Mouse (Mus musculus) limb, embryonic 12.5 days (tissue): ENCODE data around the gene Cdk5rap2. TPM values are rescaled to one million over a fixed set of nuclear protein-coding genes. Genes with fewer than 3 reads are reported as not detected.

Experiments used
- ATAC-seq: fragments of 200-750 bp; cut with Nextera tagmentation; 2 replicates; pipeline ENCODE4 v1.8.0; 2017; ENCODE audit warnings: low read depth, moderate TSS enrichment; ENCODE audit not compliant: insufficient number of reproducible peaks, insufficient read depth, low FRiP score, low TSS enrichment
- H3K27ac ChIP-seq: fragments of 300-500 bp; sonication (generic); 2 replicates; pipeline ENCODE4 v1.5.1; 2016; ENCODE audit warnings: mild to moderate bottlenecking, moderate library complexity
- H3K27me3 ChIP-seq: fragments of 300-500 bp; sonication (generic); 2 replicates; pipeline ENCODE4 v1.6.1; 2016; ENCODE audit warnings: mild to moderate bottlenecking, moderate library complexity
- H3K36me3 ChIP-seq: fragments of 300-500 bp; sonication (generic); 2 replicates; pipeline ENCODE4 v1.6.1; 2016; ENCODE audit warnings: mild to moderate bottlenecking, moderate library complexity
- H3K4me1 ChIP-seq: fragments of 300-500 bp; sonication (generic); replicated peaks from 2 replicates; pipeline ENCODE4 v1.6.1; 2016
- H3K4me2 ChIP-seq: fragments of 300-500 bp; sonication (generic); 2 replicates; pipeline ENCODE4 v1.6.1; 2016; ENCODE audit warnings: mild to moderate bottlenecking, moderate library complexity
- H3K4me3 ChIP-seq: fragments of 300-500 bp; sonication (generic); replicated peaks from 2 replicates; pipeline ENCODE4 v1.5.1; 2016; ENCODE audit warnings: mild to moderate bottlenecking
- H3K9ac ChIP-seq: fragments of 300-500 bp; sonication (generic); replicated peaks from 2 replicates; pipeline ENCODE4 v1.6.1; 2016; ENCODE audit warnings: mild to moderate bottlenecking, moderate library complexity
- H3K9me3 ChIP-seq: fragments of 300-500 bp; sonication (generic); 2 replicates; pipeline ENCODE4 v1.6.1; 2016; ENCODE audit warnings: mild to moderate bottlenecking, moderate library complexity
- WGBS: fragments of 180-500 bp; shearing (Covaris S2); methylation state at CpG from one replicate; pipeline ENCODE4 v1.1.7; 2016; 5-methylcytosine and 5-hydroxymethylcytosine counted together
- polyA plus RNA-seq: library from polyadenylated mRNA; unstranded; fragments of >200 nt; fragmentation: Nextera tagmentation; extraction: Ambion mirVana; gene quantifications from 2 replicates; pipeline ENCODE4 v1.2.1, GENCODE M21; 2016

Gene Cdk5rap2
- polyA plus RNA-seq, 1 experiment from 2014 or later, result 33.7 TPM

DNA sequence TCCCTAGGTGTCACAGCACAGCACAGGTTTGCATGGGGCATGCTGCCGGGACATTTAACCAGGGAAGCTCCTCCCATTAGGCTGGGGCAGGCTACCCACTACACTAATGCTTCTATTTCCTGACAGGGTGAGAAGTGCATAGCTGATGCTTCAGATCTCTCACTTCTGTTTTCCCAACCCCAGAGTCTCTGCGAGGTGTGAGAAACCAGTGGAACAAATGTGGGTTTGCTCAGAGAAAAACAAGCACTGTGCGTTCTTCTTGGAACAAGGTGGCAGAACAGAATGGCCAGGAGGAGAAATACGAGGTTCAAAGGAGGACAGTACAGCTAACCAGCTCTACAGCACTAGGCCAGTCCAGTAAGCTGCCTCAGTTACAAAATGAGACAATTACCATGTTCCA is 106.4 kb downstream of the Cdk5rap2 start:
- Histone ChIP-seq H3K9me3 (no peaks in the 10 kb centered on the region), H3K27me3 (no peaks in the 10 kb centered on the region), H3K4me3 (no peak overlapping the region), H3K27ac (no peak overlapping the region), H3K36me3 (peaks cover 69% of the 10 kb centered on the region), H3K9ac (no peak overlapping the region), H3K4me2 (no peak overlapping the region), H3K4me1 (no peaks in the 10 kb centered on the region)
- WGBS, result 53% methylated on average over 4 of the region's 4 CpGs
- no peak for ATAC-seq

DNA sequence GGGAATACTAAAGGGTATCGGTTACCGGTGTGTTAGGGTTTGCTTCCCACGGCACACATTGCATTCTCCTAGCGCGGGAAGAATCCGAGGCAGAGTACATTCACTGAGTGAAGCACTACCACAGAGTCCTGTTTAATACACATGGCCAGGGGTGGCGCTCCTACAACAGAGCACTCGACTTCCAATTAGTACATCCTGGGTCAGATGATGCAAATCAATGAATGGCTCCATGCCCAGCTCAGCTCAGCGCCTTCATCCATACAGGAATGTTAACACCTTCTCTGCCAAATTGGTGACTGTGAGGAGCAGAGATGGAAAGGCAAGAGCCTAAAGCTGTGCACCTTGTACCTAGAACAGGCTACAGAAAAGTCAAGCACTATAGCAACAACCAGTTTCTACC is 109.1 kb downstream of the Cdk5rap2 start:
- Histone ChIP-seq H3K9ac (no peak overlapping the region), H3K4me2 (no peak overlapping the region), H3K9me3 (no peaks in the 10 kb centered on the region), H3K36me3 (peaks cover 76% of the 10 kb centered on the region), H3K27me3 (no peaks in the 10 kb centered on the region), H3K4me1 (no peaks in the 10 kb centered on the region), H3K4me3 (no peak overlapping the region), H3K27ac (no peak overlapping the region)
- WGBS, result 93% methylated on average over 9 of the region's 9 CpGs
- no peak for ATAC-seq

DNA sequence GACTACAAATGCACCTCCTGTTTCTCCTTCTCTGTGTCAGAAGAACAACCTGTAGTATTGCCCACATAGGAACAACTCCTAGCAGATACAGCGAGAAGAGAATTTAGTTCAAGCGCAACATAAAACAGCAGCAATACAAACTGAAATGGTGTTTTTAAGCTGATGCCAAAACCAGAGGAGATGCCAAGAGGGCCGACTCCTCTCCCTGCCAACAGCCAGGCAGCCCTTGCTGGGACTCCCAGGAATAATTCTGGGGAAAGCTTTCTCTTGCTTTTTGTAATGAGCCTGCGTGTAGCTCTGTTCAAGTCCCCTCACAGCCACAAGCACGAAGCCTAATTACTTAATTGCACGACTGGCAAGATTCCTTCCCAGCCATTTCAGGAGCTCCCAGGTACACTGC is 120.9 kb downstream of the Cdk5rap2 start:
- Histone ChIP-seq H3K27me3 (no peaks in the 10 kb centered on the region), H3K9ac (no peak overlapping the region), H3K27ac (no peak overlapping the region), H3K9me3 (no peaks in the 10 kb centered on the region), H3K4me1 (peaks cover 10% of the 10 kb centered on the region), H3K4me3 (no peak overlapping the region), H3K36me3 (peaks cover 60% of the 10 kb centered on the region), H3K4me2 (no peak overlapping the region)
- WGBS, result 80% methylated on average over 6 of the region's 6 CpGs
- ATAC-seq, result no peak

DNA sequence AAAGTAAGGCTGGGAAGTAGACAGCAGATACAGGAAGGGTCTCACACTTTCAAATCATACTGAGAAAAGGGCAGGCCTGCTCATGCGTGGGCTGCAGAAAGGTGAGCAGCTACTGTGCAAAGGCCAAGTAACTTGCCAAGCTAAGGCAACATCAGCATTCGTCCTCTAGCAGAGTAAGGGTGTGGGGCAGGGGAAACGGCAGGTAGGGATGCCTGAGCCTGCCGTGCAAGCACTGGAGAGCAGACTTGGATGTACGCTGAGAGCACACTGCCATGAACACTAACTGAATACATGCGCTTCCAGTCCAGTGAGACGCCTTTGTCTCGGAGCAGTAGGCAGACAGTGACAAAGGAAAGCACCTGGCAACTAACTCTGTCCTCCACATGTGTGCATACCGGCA is 127.1 kb downstream of the Cdk5rap2 start:
- H3K36me3 ChIP-seq, result peaks cover 76% of the 10 kb centered on the region
- WGBS, result 94% methylated on average over 9 of the region's 9 CpGs
- ATAC-seq, result no peak

DNA sequence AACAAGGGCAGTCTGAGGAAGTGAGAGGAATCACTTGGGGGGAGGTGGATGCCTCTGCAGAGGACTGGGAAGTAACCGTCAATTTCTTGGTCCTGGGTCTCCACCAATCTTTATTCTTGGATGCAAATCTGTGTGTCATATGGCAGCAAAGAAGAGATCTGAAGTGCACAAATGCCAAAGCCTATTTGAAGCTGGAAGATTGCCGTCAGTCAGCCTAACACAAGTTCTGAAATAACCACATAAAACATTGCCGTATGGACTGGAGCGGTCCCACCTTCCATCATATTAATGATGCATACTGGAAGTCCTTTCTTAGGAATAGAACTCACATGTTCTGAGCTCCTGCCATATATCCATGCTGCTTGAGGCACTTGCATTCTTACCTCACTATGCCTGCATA is 131.4 kb downstream of the Cdk5rap2 start:
- H3K36me3 ChIP-seq, result peaks cover 73% of the 10 kb centered on the region

More for the DNA sequence above, 127.1 kb downstream of the Cdk5rap2 start:
- Histone ChIP-seq H3K9ac (no peak overlapping the region), H3K4me2 (no peak overlapping the region), H3K4me3 (no peak overlapping the region), H3K4me1 (0 out of 2 replicates have a peak, but pooled peaks cover 4% of the 10 kb centered on the region), H3K27ac (no peak overlapping the region), H3K9me3 (no peaks in the 10 kb centered on the region), H3K27me3 (no peaks in the 10 kb centered on the region)

DNA sequence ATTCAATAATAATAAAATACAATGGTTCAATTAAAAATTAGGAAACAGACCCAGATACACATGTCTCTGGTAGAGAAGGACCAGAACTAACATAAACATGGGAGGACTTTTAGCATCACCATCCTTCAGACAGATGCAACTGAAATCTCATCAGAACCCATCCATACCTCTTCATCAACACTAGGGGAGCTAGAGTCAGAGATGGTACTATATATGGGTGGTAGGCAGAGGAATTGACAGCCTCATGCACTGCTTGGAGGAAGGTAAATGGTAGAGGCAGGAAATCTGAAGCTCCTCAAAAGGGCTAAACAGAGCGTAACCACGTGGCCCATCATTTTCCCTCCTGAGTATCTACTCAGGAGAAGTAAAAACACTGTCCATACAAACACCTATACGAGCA is 132.2 kb downstream of the Cdk5rap2 start:
- Histone ChIP-seq H3K27ac (no peak overlapping the region), H3K27me3 (no peaks in the 10 kb centered on the region), H3K4me3 (no peak overlapping the region), H3K4me2 (no peak overlapping the region), H3K4me1 (no peaks in the 10 kb centered on the region), H3K9me3 (no peaks in the 10 kb centered on the region), H3K36me3 (peaks cover 70% of the 10 kb centered on the region), H3K9ac (no peak overlapping the region)
- 94% methylated on average over 3 of the region's 3 CpGs for WGBS
- ATAC-seq, result no peak

More for the DNA sequence above, 131.4 kb downstream of the Cdk5rap2 start:
- no peak overlapping the region for H3K27ac ChIP-seq
- WGBS, result 97% methylated on average over 4 of the region's 4 CpGs
- H3K9ac ChIP-seq, result no peak overlapping the region
- no peaks in the 10 kb centered on the region for H3K27me3 ChIP-seq
- H3K4me2 ChIP-seq, result no peak overlapping the region
- no peak overlapping the region for H3K4me3 ChIP-seq
- H3K4me1 ChIP-seq, result no peaks in the 10 kb centered on the region
- no peak for ATAC-seq
- no peaks in the 10 kb centered on the region for H3K9me3 ChIP-seq

DNA sequence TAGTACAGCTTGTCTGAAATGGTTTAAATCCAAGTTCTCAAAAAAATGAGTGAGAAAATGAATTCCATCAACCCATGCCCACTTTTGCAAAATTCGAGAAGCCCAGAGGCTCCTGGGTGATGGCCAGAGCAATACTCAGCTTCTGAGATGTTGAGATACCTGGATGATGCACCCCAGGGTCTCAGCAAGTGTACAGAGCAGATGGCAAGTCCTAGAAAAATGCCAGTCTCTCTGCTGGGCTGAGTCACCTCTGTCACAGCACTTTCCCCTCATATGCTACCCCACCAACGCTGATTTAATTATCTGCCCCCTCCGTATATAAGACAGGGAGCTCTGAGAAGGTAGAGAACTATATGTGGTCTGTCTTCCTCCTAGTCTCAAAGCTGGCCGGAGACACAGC is 137.3 kb downstream of the Cdk5rap2 start:
- Histone ChIP-seq H3K27ac (no peak overlapping the region), H3K4me1 (no peaks in the 10 kb centered on the region), H3K9me3 (no peaks in the 10 kb centered on the region), H3K36me3 (peaks cover 65% of the 10 kb centered on the region), H3K4me2 (no peak overlapping the region), H3K27me3 (no peaks in the 10 kb centered on the region), H3K4me3 (no peak overlapping the region), H3K9ac (no peak overlapping the region)
- 83% methylated on average over 4 of the region's 4 CpGs for WGBS
- no peak for ATAC-seq

DNA sequence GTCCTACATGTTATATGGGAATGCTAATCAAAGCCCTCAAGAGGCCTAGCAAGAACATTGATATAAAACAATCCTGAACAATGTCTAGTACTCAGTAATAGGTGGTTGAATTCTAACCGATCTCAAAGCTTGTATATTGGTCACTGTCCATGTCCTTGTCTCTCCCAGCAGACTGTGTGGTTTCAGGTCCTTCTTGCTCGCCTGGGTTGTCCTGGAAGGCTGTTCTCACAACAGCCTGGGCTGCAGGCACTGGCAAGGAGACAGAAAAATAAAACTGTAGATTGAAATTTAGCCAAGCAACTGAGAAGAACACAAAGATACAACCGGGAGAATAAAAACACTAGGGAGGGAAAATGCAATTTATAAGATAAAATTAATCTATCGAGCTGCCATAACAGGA is 137.7 kb downstream of the Cdk5rap2 start:
- Histone ChIP-seq H3K27me3 (no peaks in the 10 kb centered on the region), H3K9me3 (no peaks in the 10 kb centered on the region), H3K36me3 (peaks cover 69% of the 10 kb centered on the region), H3K4me2 (no peak overlapping the region), H3K27ac (no peak overlapping the region), H3K4me1 (no peaks in the 10 kb centered on the region), H3K9ac (no peak overlapping the region), H3K4me3 (no peak overlapping the region)
- ATAC-seq, result no peak
- 90% methylated on average over 4 of the region's 4 CpGs for WGBS

DNA sequence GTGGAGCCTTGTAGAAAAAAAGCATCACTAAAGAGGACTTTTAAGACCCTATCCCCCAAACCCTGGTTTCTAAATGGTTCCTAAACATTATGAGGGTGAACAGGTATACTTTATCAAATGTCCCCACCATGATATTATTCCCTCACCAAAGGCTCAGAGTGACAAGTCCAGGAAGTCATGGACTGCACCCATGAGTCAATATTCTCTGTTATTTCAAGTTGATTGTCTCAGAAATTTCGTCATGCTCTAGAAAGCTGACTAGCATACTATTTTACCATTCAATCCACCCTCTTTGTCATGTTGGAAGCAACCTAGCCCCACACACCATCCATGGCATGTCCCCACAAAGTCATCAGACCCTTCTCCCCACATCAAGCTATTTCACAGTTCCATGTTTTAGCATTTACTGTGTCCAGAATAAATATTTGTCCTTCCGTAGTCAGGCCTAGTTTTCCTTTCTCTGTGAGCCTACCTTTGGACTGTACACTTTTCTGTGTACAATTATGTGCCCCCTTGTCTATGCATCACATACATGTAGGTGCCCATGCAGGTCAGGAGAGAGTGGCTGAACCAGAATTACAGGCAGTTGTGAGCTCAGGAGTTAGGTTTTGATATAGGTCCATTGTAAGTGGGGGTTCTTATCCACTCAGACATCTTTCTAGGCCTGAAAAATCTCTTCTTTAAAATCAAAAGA is 142.9 kb downstream of the Cdk5rap2 start:
- H3K4me1 ChIP-seq, result no peaks in the 10 kb centered on the region
- H3K36me3 ChIP-seq, result peaks cover 78% of the 10 kb centered on the region
- no peak overlapping the region for H3K27ac ChIP-seq
- no peak for ATAC-seq
- no peaks in the 10 kb centered on the region for H3K27me3 ChIP-seq
- H3K9ac ChIP-seq, result no peak overlapping the region
- no peak overlapping the region for H3K4me3 ChIP-seq
- H3K9me3 ChIP-seq, result no peaks in the 10 kb centered on the region
- 85% methylated on average over 2 of the region's 2 CpGs for WGBS
- no peak overlapping the region for H3K4me2 ChIP-seq

DNA sequence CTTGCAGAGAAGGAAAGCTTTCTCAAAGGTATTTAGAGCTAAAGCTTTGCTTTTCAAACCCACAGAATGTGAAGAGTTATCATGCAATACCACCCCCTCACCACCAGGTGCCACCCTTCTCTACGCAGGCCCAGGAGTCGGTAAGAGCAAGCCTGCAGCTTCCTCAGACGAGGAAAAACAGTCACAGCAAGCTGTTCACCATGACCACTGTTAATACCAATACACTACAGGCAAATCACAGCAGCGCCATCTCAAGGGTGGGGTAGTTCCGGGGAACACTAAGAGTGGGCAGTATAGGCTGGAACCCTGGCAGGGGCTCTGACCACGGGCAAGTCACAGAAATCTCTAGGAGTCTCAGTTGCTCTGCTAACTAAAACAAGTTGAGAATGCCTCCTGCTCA is 145.0 kb downstream of the Cdk5rap2 start:
- ATAC-seq, result no peak
- H3K4me1 ChIP-seq, result no peaks in the 10 kb centered on the region

DNA sequence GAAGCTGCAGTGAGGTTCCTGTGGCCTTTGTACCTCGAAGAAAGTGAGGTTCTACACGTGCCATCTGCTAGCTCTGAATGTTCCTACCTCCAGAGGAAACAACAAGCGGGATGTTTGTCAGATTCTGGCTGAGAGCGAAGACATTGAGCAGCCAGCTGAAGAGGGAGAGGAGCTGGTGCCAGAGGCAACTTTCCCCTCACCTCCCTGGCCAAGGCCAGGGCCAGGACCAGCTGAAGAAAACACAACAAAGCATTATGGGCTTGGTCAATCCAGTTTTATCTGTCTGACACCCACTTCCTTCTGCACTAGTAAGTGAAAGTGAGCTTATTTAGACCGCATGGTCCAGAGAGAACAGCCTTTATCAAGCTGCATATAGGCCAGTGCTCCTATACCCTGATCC is 147.4 kb downstream of the Cdk5rap2 start:
- no peak overlapping the region for H3K27ac ChIP-seq
- ATAC-seq, result no peak
- H3K4me3 ChIP-seq, result no peak overlapping the region
- peaks cover 75% of the 10 kb centered on the region for H3K36me3 ChIP-seq
- no peaks in the 10 kb centered on the region for H3K4me1 ChIP-seq
- H3K9me3 ChIP-seq, result no peaks in the 10 kb centered on the region
- H3K27me3 ChIP-seq, result no peaks in the 10 kb centered on the region
- no peak overlapping the region for H3K4me2 ChIP-seq
- H3K9ac ChIP-seq, result no peak overlapping the region
- WGBS, result 87% methylated on average over 5 of the region's 5 CpGs

More for the DNA sequence above, 145.0 kb downstream of the Cdk5rap2 start:
- H3K9me3 ChIP-seq, result no peaks in the 10 kb centered on the region
- no peak overlapping the region for H3K27ac ChIP-seq
- H3K4me3 ChIP-seq, result no peak overlapping the region
- H3K9ac ChIP-seq, result no peak overlapping the region
- 73% methylated on average over 6 of the region's 6 CpGs for WGBS
- H3K4me2 ChIP-seq, result no peak overlapping the region
- peaks cover 76% of the 10 kb centered on the region for H3K36me3 ChIP-seq
- no peaks in the 10 kb centered on the region for H3K27me3 ChIP-seq

DNA sequence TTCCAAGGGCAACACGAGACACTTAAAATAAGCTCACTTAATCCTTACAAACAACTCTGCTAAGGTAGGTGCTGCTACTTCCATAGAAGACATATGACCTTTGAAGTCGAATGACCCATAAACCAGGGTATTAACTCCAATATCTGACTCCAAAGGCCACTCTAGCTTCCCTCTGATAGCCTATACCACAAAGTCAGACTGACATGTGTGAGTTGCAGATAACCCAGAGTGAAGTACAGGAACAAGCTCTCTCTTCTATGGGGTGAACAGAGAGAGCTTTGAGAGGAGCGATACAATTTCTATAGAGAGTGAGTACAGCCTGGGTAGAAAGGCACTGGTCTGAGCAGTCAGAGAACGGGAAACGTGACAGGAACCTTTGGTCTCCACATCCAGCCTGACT is 148.9 kb downstream of the Cdk5rap2 start:
- H3K27ac ChIP-seq, result no peak overlapping the region
- no peaks in the 10 kb centered on the region for H3K9me3 ChIP-seq
- WGBS, result 86% methylated on average over 5 of the region's 5 CpGs
- no peaks in the 10 kb centered on the region for H3K4me1 ChIP-seq
- no peak for ATAC-seq
- H3K9ac ChIP-seq, result no peak overlapping the region
- H3K4me3 ChIP-seq, result no peak overlapping the region
- H3K36me3 ChIP-seq, result peaks cover 71% of the 10 kb centered on the region
- H3K27me3 ChIP-seq, result no peaks in the 10 kb centered on the region
- no peak overlapping the region for H3K4me2 ChIP-seq
